Mouse (Mus musculus): Measurements from ENCODE around the gene Ndufs4. TPM values are rescaled to one million over a fixed set of nuclear protein-coding genes. Genes with fewer than 3 reads are reported as not detected.

Gene Ndufs4
- polyA plus RNA-seq, 1 experiment from 2014 or later = 299 TPM

DNA sequence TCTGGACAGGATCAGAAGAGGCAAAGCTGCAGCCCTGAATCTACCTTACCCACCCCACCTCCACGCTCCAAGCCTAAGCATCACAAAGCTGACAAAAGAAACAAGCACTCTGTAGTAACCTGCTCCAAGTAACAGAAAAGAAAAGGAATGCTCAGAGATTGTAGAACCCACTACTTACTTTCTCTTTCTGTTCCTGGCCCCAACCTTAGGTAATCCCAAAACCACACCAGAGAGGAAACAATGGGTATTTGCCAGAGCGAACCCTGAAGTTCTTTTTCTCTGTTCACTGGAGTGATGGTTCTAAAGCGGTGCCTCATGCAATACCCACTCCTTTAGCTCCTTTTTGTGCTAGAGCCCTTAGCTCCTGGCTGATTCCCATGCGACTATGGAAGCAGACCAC is 11.5 kb downstream of the Ndufs4 start:
- H3K27me3 ChIP-seq (ENCODE audit: control insufficient read depth, insufficient read depth, low read length) = no peaks in the 10 kb centered on the region
- no peak overlapping the region for H3K4me3 ChIP-seq (ENCODE audit: low read depth, low read length)
- ATAC-seq (replicated peaks; ENCODE audit: low FRiP score) (no peak), DNase-seq (ENCODE audit: low spot score) (no peak)
- no peak overlapping the region for H3K27ac ChIP-seq (ENCODE audit: low read depth, low read length)
- H3K4me1 ChIP-seq (replicated peaks; ENCODE audit: control insufficient read depth, insufficient read depth, low read length) = no peaks in the 10 kb centered on the region
- H3K9ac ChIP-seq (ENCODE audit: low read length) = no peak overlapping the region
- no peak overlapping the region for H3K4me2 ChIP-seq (ENCODE audit: low read depth, low read length, severe bottlenecking)
- H3K36me3 ChIP-seq (ENCODE audit: control insufficient read depth, insufficient read depth, low read length) = no peaks in the 10 kb centered on the region; the same call in 1 of the 2 replicates
- 77% methylated on average over 4 of the region's 4 CpGs for WGBS
- H3K9me3 ChIP-seq (ENCODE audit: control insufficient read depth, low read length) = no peaks in the 10 kb centered on the region

DNA sequence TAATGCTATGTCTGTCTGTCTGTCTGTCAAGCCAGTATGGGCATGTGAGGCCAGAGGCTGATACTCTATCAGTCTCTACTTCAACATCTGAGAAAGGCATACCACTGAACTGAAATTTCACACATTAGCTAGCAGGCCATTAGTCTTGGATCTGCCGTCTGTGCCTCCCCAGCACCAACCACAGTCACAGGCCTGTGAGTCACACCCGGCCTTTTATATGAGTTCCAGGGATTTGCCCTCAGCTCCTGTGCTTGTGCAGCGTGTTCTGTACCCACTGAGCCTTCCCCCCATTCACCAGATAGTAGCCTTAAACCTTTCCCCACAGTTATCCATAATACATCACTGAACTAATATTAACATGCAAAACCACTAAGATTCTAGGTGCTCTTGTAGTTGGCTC is 26.0 kb downstream of the Ndufs4 start:
- Histone ChIP-seq H3K4me3 (ENCODE audit: low read depth, low read length) (no peak overlapping the region), H3K9me3 (ENCODE audit: control insufficient read depth, low read length) (no peaks in the 10 kb centered on the region), H3K9ac (ENCODE audit: low read length) (no peak overlapping the region), H3K4me1 (replicated peaks; ENCODE audit: control insufficient read depth, insufficient read depth, low read length) (no peaks in the 10 kb centered on the region), H3K4me2 (ENCODE audit: low read depth, low read length, severe bottlenecking) (no peak overlapping the region), H3K27ac (ENCODE audit: low read depth, low read length) (no peak overlapping the region), H3K36me3 (ENCODE audit: control insufficient read depth, insufficient read depth, low read length) (no peaks in the 10 kb centered on the region), H3K27me3 (ENCODE audit: control insufficient read depth, insufficient read depth, low read length) (no peaks in the 10 kb centered on the region)
- WGBS = 82% methylated on average over 3 of the region's 3 CpGs
- DNase-seq (ENCODE audit: low spot score) = no peak
- no peak for ATAC-seq (replicated peaks; ENCODE audit: low FRiP score)

DNA sequence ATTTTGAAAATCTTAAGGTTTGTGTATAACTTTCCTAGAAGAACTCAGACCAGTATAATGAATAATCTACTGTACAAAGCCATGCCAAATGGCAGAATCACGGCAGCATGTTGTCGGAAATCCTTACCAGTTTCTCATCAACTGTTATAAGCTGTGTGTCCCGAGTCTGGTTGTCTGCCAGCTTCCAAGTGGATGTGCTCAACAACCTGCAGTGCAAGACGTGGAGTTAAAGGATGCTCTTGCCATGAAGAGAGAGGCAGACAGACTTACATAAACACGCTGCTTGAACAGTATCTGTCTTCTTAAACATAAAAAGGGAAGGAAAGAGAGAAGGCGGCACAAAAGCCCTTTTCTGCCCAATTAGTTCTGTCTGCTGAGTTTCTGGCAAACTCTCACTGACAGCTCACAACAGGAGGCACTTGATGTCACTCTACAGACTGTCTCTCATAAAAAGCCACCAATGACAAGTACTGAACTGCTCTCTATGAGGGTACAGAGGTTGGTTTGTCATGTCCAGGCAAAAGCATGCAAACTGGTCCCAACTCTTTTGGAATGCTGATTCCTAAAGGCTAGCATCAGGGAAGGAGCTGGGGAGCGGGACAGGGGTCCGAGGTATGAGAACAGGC is 36.6 kb downstream of the Ndufs4 start:
- Histone ChIP-seq H3K36me3 (ENCODE audit: control insufficient read depth, insufficient read depth, low read length) (no peaks in the 10 kb centered on the region), H3K4me1 (replicated peaks; ENCODE audit: control insufficient read depth, insufficient read depth, low read length) (no peaks in the 10 kb centered on the region), H3K27ac (ENCODE audit: low read depth, low read length) (no peak overlapping the region), H3K9me3 (ENCODE audit: control insufficient read depth, low read length) (no peaks in the 10 kb centered on the region), H3K4me2 (ENCODE audit: low read depth, low read length, severe bottlenecking) (no peak overlapping the region), H3K9ac (ENCODE audit: low read length) (no peak overlapping the region), H3K4me3 (ENCODE audit: low read depth, low read length) (no peak overlapping the region), H3K27me3 (ENCODE audit: control insufficient read depth, insufficient read depth, low read length) (no peaks in the 10 kb centered on the region)
- ATAC-seq (replicated peaks; ENCODE audit: low FRiP score) (no peak), DNase-seq (ENCODE audit: low spot score) (no peak)
- WGBS = 57% methylated on average over 8 of the region's 8 CpGs

DNA sequence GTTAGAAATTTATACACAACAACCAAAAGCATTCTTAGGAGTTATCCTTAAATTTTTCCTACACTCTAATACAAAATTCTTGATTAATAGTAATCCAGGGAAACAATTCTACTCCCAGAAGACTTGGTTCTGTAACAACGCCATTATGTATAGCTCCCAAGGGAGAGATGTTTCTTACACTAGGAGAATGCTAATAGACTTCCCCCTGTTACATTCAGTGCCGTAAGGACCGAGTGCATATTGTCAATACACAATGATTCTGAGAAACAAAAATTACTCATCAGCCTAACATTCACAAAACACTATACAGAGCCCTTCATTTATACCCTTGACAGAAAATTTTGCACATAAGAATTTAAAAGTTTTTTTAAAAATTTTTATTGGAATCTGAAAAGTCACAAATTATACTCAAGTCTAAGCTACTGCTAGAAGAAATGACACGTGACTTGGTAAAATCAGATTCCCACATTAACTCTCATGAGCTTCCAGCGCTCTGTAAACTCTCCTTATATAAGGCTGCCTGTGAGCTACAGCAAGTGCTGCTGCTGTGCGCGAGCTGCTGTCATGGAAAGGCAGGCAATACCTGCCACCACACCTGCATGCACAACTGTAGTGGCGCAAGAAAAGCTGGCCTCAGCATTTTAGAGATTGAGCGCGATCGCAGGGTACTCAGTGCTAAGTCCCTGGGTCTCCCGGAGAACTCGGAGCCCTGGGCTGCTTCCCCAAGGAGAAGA is 42.9 kb downstream of the Ndufs4 start:
- Histone ChIP-seq H3K9me3 (ENCODE audit: control insufficient read depth, low read length) (no peaks in the 10 kb centered on the region), H3K9ac (ENCODE audit: low read length) (no peak overlapping the region), H3K27me3 (ENCODE audit: control insufficient read depth, insufficient read depth, low read length) (no peaks in the 10 kb centered on the region), H3K4me2 (ENCODE audit: low read depth, low read length, severe bottlenecking) (no peak overlapping the region), H3K4me3 (ENCODE audit: low read depth, low read length) (no peak overlapping the region), H3K36me3 (ENCODE audit: control insufficient read depth, insufficient read depth, low read length) (no peaks in the 10 kb centered on the region), H3K4me1 (replicated peaks; ENCODE audit: control insufficient read depth, insufficient read depth, low read length) (peaks cover 4% of the 10 kb centered on the region), H3K27ac (ENCODE audit: low read depth, low read length) (no peak overlapping the region)
- DNase-seq (ENCODE audit: low spot score) (no peak), ATAC-seq (replicated peaks; ENCODE audit: low FRiP score) (no peak)
- WGBS = 74% methylated on average over 13 of the region's 13 CpGs

DNA sequence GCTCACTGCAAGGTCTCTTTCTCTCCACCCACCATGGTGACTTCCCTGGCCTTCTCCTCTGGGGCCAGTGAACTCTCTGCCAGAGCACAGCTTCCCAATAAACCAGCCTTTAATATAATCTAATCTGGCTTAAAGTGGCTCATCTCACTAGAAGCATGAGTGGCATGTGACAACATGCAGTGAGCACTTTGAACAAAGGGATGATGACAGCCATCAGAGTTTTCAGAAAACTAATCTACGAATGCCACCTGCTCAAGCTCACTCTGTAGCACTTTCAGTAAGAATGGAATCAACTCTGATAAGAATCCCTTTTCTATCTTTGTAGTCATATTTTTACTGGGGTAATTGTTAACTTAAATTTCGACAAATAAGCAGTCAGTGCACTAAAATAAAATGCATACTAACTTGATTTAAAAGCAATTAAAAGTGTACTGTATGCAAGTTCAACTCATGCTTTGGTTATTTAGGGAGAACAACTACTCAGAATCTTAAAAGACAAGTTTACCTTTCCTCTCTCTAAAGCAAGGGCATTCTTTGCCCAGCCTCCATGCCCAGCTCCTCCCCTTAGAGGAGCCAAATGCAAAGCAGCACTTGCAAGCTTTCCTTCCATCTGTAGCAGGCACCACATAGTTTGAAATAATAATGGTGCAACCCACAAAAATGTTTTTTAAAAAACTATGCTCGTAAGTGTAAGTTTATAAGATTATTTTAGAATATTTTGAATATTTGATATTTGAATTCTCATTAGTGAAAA is 43.7 kb downstream of the Ndufs4 start:
- Histone ChIP-seq H3K36me3 (ENCODE audit: control insufficient read depth, insufficient read depth, low read length) (no peaks in the 10 kb centered on the region), H3K4me3 (ENCODE audit: low read depth, low read length) (no peak overlapping the region), H3K9ac (ENCODE audit: low read length) (no peak overlapping the region), H3K4me2 (ENCODE audit: low read depth, low read length, severe bottlenecking) (no peak overlapping the region), H3K9me3 (ENCODE audit: control insufficient read depth, low read length) (no peaks in the 10 kb centered on the region), H3K27me3 (ENCODE audit: control insufficient read depth, insufficient read depth, low read length) (no peaks in the 10 kb centered on the region), H3K27ac (ENCODE audit: low read depth, low read length) (no peak overlapping the region), H3K4me1 (replicated peaks; ENCODE audit: control insufficient read depth, insufficient read depth, low read length) (peaks cover 4% of the 10 kb centered on the region)
- ATAC-seq (replicated peaks; ENCODE audit: low FRiP score) = no peak
- 69% methylated on average over 3 of the region's 3 CpGs for WGBS
- no peak for DNase-seq (ENCODE audit: low spot score)

GRCm38 (mm10) chr13:114343001-114343400 is 45.1 kb downstream of the Ndufs4 start:
- ATAC-seq (replicated peaks; ENCODE audit: low FRiP score) = no peak
- H3K4me3 ChIP-seq (ENCODE audit: low read depth, low read length) = no peak overlapping the region
- DNase-seq (ENCODE audit: low spot score) = no peak

GRCm38 (mm10) chr13:114319835-114320389 is 68.1 kb downstream of the Ndufs4 start:
- Histone ChIP-seq H3K36me3 (ENCODE audit: control insufficient read depth, insufficient read depth, low read length) (no peaks in the 10 kb centered on the region), H3K9ac (ENCODE audit: low read length) (no peak overlapping the region), H3K9me3 (ENCODE audit: control insufficient read depth, low read length) (no peaks in the 10 kb centered on the region), H3K4me1 (replicated peaks; ENCODE audit: control insufficient read depth, insufficient read depth, low read length) (no peaks in the 10 kb centered on the region), H3K27ac (ENCODE audit: low read depth, low read length) (no peak overlapping the region), H3K4me3 (ENCODE audit: low read depth, low read length) (no peak overlapping the region), H3K27me3 (ENCODE audit: control insufficient read depth, insufficient read depth, low read length) (no peaks in the 10 kb centered on the region), H3K4me2 (ENCODE audit: low read depth, low read length, severe bottlenecking) (no peak overlapping the region)
- 76% methylated on average over 2 of the region's 2 CpGs for WGBS
- no peak for DNase-seq (ENCODE audit: low spot score)
- no peak for ATAC-seq (replicated peaks; ENCODE audit: low FRiP score)

More at GRCm38 (mm10) chr13:114343001-114343400, 45.1 kb downstream of the Ndufs4 start:
- Histone ChIP-seq H3K27me3 (ENCODE audit: control insufficient read depth, insufficient read depth, low read length) (no peaks in the 10 kb centered on the region), H3K9ac (ENCODE audit: low read length) (no peak overlapping the region), H3K4me1 (replicated peaks; ENCODE audit: control insufficient read depth, insufficient read depth, low read length) (peaks cover 4% of the 10 kb centered on the region), H3K9me3 (ENCODE audit: control insufficient read depth, low read length) (no peaks in the 10 kb centered on the region), H3K27ac (ENCODE audit: low read depth, low read length) (0 out of 2 replicates have a peak overlapping the region, but pooled peaks have one; percentile 6), H3K4me2 (ENCODE audit: low read depth, low read length, severe bottlenecking) (no peak overlapping the region), H3K36me3 (ENCODE audit: control insufficient read depth, insufficient read depth, low read length) (no peaks in the 10 kb centered on the region)
- 25% methylated on average over 8 of the region's 8 CpGs for WGBS

DNA sequence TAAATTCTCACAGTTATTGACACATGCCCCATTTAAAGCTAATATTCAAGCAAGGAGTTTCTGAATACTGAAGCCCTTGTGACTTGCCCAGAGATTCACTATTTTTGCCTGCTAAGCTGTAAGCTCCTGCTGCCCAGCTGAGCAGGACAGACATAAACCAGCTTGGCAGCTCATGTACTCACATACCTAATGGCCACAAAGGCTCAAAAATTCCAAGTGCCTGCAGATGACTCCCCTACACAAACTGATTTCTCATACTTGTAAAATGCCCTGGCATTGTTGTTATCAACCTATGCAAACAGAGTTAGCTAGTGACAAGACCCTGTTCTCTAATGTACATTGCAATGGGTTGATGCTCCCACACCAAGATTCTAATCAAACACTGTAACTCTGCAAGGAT is 68.9 kb downstream of the Ndufs4 start:
- DNase-seq (ENCODE audit: low spot score) (no peak), ATAC-seq (replicated peaks; ENCODE audit: low FRiP score) (no peak)
- no peaks in the 10 kb centered on the region for H3K4me1 ChIP-seq (replicated peaks; ENCODE audit: control insufficient read depth, insufficient read depth, low read length)
- no peak overlapping the region for H3K4me2 ChIP-seq (ENCODE audit: low read depth, low read length, severe bottlenecking)
- H3K9me3 ChIP-seq (ENCODE audit: control insufficient read depth, low read length) = no peaks in the 10 kb centered on the region
- no peaks in the 10 kb centered on the region for H3K36me3 ChIP-seq (ENCODE audit: control insufficient read depth, insufficient read depth, low read length)
- no peak overlapping the region for H3K4me3 ChIP-seq (ENCODE audit: low read depth, low read length)
- H3K27me3 ChIP-seq (ENCODE audit: control insufficient read depth, insufficient read depth, low read length) = no peaks in the 10 kb centered on the region
- no peak overlapping the region for H3K9ac ChIP-seq (ENCODE audit: low read length)
- no peak overlapping the region for H3K27ac ChIP-seq (ENCODE audit: low read depth, low read length)

Data from forebrain, embryonic 11.5 days (tissue).